Mouse (Mus musculus) ES-E14 (cell line): ENCODE measurements around the gene Gal.

Experiments used
- CHD2 ChIP-seq: IDR thresholded peaks from 2 replicates; pipeline ENCODE4 v1.6.1; 2014; ENCODE audit warnings: mild to moderate bottlenecking, low read depth, low read length, inconsistent platforms
- ZC3H11A ChIP-seq: IDR thresholded peaks from 2 replicates; pipeline ENCODE4 v1.6.1; 2012; ENCODE audit warnings: low read depth, mild to moderate bottlenecking, inconsistent platforms, low read length, borderline replicate concordance
- ZNF384 ChIP-seq: IDR thresholded peaks from 2 replicates; pipeline ENCODE4 v1.6.1; 2012; ENCODE audit warnings: low read depth, low read length, inconsistent platforms

DNA sequence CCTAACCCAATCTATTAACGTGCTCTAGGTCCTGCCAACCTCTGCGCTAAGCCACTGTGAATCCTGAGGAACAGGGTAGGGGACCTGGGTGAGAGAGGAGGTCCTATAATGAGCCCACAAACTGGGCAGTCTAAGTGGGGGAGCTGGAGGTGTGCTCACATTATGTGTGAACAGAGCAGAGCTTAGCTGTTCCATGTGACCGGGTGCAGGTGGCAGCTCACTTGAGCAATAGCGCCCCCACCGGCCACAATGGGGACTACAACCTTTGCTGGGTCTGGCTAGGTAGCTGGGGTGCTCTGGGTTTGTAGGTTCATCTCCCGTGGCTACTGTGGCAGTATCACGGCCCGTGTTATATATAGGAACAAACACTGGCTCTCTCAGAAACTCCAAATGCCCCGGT lies 22.5 kb upstream of the Gal start:
- TF ChIP-seq ZC3H11A = no peak
- no peak for TF ChIP-seq ZNF384
- TF ChIP-seq CHD2 = no peak
